Mouse (Mus musculus): ENCODE measurements around the gene Rbm5.

Rbm5 gene

DNA sequence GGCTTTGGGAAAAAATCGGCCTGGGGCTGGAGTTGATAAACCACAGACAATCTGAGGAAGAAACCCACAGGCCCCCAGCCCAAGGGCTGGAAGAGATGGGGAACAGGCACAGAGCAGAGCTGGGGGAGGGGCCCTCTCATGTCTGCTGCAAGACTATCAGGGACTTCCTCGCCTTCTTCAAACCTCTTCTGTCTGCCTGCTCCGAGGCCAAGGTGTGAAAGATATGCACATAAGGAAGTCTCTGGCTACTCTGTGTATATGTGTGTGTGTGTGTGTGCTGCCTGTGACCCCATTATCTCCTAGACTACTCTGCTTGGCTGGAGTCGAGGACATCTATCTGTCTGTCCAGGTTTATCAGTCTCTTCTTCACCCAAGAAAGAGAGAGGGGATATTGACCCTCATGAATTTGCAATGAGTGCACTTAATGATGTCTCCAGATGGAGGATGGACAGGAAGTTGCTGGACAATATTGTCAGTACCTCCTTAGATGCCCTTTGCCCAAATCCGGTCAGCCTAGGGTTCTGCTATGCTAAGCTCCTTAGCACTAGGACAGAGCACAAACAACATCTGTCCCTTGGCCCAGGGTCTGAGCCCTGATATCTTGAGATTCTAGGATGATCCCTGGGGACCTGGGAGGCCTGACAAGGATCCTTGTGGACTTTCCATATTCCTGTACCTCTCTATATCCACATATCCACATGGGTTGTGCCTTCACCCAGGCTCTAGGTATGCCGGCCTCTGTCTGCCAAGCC is 41.7 kb downstream of the Rbm5 start:
- no peak for DNase-seq

DNA sequence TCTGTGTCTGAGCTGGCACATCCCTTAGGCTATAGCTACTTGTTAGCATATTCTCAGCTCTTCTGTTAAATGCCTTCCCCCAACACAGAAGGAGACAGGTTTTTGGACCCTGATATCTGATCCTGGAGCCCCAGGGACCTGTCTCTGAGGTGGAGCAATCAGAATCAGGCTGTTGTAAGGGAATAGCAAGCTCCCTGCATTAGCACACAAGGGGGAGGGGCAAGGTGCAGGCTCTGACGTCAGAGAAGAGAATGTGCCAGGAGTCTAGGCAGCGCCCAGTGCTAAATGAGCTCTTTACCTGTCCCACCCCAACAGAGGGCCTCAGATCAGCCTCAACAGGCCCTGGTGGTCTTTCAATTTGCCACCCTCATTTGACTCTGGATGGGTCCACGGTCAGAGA is 43.8 kb downstream of the Rbm5 start:
- no peak for DNase-seq

DNA sequence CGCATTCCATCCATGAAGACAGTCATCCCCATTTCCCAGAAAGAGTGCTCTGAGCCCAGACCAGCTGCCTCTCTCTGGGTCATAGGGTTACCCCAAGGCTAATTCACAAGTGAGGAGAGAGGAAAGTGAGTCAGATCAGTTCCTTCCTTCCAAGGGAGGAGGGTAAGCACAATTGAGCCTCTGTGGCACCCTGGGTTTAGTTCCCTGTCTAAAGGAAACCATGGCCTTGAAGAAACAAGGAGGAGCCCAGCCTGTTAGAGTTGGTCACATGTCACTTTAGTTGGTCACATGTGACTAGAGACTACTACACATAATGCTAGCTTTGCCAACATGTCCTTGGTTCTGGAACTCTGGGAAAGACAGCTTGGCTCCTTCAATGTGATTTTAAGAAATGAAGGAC is 46.0 kb downstream of the Rbm5 start:
- no peak for DNase-seq

DNA sequence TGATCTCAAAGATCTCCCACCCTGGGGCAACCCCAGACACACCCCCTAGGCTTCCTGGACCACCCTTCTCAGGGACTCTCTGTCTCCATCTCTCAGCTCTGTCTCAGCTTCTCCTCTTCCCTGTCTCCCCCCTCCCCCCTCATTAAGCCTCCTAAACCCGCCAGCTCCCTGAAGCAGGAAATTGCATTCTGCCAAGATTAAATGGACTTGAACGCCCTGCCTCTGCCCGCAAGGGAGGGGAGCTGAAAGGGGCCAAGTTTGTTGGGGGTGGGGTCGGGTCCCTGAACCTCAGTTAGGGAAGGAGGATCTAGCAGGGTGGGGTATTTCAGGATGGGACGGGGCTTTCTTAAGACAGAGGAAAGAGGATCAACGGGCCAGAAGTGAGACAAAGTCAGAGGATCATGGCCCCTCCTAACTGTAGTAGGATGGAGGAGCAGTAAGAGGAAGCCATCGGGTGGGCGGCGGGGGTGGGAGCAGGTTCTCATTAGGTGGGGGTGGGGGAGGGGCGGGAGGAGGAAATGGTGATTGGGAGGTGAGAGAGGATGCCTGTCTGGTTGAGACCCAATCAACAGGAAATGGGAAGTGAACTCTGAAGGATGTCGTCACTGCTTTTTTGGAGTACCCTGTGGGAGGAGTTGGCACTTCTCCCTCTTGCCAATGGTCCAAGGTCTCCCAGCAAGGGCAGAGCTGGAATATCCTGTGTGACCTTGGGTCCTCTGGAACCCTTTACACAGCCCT is 46.8 kb downstream of the Rbm5 start:
- DNase-seq: no peak

DNA sequence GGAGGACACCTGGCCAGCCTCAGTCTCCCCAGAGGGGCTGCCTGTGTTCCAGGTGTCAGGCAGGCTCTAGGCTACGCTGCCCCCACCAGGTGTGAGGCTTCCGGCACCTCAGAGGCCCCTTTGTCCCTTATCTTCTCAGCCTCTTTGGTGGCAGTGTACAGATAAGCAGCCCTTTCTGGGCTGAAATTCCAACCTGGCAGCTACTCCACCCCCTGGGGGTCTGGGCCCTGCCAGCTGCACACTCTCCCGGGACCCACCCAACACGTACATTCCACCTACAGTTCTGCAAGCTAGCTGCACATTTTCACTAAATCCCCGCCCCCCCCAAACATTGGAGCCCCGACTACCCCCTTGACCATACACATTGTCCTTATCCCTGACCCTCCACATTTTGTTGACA is 47.5 kb downstream of the Rbm5 start:
- no peak for DNase-seq

DNA sequence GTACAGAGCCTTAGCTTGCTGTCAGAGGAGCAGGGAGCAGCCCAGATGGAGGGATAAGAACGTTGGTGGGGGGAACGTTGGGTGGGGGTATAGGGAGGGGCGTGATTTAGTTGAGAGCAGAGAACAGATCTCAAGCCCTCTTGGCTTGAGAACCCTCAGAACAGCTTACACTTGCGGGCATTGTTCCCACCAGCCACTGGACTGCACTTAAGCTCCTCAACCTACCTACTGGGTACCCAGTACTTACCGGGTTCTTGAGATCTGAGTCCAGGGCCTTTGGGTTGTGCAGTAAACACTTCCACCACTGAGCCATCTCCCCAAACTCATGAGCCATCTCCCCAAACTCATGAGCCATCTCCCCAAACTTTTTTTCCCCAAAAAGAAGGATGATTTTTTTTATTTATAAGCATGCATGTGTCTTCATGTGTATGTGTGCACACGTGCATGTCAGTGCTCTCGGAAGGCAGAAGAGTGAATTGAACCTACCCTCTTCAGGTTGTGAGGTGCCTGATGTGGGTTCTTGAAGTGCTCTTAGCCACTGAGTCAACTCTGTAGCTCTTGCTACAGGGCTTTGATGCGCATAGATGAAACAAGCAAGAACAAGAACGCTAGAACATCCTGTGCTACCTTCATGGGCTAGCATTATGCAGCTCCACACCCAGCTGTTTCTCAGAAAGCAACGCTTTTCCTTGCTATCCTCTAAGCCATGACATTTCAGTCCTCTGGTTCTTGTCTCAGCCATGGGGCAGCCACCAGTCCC is 51.8 kb downstream of the Rbm5 start:
- DNase-seq: no peak

DNA sequence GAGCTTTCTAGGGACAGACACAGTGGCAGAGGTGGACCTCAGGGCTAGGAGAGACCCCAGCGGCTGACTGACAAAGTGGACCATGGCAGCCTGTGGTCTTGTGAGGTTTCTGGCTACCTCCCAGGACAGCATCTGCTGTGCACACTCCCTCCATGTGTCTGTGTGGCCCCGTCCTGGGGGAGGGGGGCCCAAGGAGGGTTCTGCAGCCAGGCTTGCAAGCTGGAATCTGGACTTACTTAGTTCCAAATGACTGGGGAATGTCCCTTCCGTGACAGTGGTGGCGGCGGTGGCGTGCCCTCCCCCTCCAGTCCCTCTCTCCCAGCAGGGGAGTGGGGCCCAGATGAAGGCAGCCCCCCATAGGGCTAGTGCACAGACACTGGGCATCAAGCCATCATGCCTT is 53.8 kb downstream of the Rbm5 start:
- peak; percentile 35 for DNase-seq

DNA sequence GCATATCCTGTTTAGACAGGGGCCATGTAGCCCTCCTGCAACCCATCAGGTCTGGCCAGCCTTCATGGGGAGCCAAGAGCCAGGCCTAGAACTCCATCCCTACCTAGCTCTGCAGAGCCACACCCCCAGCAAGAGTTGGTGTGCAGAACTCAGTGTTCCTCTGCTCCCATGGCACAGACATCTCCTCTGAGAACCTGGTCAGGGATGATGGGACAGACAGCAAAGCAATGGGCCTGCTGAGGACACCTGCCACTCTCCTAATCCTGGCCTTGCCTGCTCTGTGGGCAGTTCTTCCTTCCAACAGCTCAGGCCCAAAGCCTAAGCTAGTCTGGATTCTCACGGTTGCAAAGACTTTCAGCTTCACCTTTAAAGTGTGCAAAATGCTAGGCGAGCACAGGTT is 55.2 kb downstream of the Rbm5 start:
- peak; percentile 71 for DNase-seq

DNA sequence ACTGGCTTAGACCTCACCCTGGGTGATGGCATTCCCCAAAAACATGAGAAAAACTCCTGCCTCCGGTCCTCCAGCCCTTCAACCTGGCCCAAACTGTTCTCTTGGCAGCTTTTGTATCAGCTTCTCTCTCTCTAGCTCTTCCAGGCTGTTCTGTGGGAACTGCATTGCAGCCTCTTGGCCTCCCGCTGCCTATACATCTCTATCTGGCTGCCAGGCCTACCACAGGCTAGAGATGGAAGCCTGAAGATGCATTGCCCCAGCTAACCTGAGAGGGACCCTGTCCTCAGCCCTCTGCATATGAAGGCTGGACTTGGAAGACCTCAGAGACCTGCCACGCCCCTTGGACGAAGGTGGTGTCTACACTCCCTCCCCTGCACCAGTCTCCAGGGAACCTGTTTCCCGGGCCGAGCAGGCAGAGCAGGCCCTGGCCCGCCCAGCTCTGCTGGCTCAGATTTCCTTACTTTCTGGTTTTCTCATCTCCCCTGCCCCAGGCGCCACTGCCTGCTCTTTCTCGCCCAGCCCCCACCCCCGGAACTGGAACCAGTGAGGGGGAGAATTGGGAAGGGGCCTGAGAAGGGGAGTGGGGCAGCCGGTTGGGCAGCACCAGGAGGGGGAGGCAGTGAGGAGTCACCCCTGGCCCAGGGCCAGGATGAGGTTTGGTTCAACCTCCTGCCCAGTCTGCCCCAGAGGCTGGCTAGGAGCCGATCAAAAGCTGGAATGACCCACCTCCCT is 56.4 kb downstream of the Rbm5 start:
- DNase-seq: peak; percentile 76

DNA sequence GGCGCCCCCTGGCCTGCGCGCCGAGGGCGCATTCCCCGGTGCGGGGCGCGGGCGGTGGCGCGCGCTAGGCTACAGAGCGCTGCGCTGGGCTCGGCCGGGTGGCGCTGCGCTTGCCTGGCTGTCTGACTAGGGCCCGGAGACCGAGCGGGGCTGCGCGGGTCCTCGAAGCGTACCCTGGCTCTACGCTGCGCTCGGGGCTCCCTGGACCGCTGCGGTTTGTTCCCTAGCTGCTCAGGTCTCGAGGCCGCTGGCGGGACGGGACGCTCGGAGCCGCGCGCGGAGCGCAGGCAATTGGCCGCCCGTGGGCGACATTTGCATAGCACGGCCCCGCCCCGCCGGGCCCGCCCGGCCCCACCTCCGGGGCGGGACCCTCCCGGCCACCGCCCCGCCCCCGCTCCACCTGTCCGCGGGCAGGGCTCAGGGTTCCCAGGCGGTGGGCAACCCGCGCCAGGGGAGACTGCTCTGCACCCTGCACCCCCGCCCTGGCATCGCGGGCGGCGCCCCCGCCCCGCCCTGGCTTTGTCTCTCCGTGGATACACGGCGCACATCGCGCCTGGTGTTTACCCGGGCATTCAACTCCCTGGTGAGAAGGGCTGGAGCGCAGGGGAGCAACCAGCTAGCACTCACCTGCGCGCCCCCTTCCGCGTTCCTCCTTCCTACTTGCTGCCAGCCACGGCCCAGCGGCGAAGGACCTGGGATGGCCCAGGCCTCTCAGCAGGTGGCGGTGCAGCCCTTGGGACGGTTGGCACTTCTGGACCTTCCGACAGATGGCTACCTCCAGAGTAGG is 60.9 kb downstream of the Rbm5 start, which contains the start of gene Sema3f:
Sema3f (minus strand) TSS at position 779 of the 787 bp plus-strand sequence.
- peak; percentile 88 for DNase-seq

DNA sequence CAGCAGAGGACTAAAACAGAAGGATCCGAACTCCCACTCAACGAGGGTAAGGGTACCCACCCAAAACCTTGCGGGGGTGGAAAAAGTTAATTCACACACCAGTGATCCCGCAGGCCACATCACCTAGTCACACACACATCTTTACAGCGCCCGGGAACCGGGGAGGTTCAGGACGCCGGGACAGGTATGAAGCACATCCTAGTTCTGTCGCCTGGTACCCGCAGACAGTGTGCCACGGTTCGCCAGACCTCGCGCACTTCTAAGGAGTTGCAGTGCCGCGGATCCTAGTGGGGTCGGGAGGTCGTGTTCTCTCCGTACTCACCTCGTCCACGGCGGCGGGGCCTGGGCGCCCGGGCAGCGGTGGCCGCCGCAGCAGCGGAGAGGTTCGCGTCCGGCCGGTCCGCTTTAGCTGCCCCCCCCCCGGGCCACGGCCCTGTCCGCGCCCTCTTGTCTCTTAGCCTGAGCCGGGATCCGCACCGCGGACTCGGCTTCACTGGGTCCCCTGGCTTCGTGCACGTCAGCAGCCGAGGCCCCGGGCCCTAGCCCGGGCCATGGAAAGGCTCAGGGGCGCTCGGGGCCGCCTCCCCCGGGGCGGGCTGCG is 61.6 kb downstream of the Rbm5 start:
- DNase-seq: peak; percentile 39

DNA sequence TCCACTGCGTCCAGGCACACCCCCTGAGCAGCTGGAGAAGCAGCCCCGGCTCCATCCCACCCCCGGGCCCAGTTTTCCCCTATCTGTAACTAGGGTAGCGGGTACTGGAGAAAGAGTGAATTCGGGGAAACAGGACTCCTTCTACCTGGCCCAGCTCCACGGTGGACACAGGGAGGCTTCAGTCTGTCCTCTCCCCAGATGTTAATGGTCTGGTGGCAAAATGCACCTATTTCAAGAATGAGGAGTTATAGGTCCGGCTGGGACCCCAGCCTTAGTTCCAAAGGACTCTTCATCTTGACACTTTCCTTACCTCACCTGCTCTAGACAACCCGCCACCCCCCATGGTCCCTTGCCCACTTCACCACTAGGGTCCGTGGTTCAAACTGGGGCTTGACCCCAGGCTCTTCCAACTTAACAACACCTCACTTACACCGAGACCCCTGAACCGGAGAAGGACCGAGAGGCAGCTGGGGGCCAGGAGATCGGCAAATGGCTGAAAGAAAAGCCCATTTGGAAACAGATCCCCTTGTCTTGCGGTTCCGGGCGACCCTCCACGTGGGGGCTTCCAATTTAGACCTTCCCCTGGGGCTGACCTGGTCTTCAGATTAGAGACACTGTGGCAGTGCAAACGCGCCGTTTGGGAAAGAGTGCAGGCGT is 62.2 kb downstream of the Rbm5 start:
- peak; percentile 52 for DNase-seq

DNA sequence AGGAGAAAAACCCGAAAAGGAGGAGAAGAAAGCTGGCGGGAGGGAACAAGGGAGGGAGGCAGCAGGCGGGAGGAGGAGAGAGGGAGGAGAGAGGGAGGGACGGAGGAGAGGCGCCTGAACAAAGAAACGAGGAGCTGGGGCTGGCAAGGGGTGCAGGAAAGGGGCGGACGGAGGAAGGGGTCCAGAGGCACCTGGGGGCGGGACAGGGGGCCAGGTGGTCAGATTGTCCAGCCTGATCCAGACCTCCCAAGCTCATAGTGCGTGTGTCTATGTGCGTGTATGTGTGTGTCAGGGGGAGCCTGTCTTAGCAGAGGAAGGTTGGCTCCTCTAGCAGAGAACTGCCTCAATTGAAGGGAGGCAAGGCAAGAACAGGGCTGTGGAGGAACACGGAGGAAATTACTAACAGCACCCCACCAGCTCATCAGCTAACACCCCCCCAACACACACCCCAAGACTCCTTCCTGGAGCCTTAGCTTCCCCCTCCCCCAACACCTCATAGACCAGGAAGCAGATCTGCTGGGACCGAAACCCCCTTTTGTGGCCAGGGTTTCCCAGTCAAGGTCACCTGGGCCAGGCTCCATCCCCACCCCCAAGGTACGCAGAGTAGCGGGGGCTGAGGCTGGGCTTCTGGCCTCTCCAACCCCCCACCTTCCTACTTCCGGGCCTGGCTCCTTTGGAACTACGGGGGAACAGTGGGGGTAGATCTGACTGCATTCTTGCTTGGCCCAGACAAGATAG is 62.9 kb downstream of the Rbm5 start:
- DNase-seq: peak; percentile 54

DNA sequence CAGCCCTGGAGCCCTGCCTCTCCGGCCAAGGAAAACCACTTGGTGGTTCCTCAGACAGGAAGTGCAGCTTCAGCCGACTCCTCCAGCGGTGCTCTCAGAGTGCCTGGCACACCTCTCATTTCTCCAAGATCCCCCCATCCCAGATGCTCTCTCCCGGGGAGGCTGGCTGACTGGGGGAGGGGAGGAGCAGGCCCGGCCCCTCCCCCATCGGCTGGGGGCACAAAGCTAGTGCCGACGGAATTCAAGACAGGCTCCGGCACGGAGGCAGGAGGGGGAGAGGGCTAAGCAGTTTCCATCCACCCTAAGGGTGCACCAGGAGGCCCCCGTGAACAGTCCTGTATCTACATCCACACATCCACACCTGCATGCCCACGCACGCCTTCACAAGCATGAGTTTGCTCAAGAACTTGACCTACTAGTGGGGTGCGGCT is 64.0 kb downstream of the Rbm5 start:
- DNase-seq: no peak

DNA sequence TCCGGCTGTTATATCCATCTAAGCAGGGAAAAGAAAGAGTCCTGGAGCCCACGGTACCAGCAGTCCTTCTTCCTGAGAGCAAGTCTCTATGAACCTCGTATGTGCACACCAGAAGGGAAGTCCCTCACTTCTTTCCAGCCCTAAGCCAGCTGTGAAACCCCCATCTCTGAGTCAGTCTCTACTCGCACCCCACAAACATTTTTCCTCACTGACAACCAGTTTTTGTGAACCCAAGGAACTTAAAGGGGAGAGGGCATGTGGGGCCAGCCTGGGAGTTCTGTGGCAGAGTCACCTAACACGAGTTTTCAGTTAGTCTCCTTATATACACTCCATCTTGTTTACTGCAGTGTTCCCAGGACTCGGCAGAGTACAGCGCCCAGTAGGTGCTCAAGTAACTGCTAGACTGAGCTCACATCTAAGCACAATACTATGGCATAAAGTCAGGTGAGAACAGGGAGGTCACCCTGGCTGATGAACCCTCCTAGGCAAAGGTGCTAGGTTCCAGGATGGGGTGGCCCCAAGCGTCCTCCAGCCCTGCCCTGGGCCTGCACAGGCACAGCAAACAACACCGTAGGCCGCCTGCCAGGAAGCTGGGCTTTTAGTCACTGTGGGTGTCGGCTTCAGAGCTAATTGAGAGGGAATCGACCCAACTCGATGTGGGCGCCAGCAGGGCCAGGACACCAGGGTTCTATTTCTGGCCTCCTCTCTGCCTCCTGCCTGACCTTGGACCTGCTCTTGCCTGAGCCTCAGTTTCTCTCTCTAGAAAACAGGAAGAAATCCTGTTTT is 67.3 kb downstream of the Rbm5 start:
- peak; percentile 56 for DNase-seq

DNA sequence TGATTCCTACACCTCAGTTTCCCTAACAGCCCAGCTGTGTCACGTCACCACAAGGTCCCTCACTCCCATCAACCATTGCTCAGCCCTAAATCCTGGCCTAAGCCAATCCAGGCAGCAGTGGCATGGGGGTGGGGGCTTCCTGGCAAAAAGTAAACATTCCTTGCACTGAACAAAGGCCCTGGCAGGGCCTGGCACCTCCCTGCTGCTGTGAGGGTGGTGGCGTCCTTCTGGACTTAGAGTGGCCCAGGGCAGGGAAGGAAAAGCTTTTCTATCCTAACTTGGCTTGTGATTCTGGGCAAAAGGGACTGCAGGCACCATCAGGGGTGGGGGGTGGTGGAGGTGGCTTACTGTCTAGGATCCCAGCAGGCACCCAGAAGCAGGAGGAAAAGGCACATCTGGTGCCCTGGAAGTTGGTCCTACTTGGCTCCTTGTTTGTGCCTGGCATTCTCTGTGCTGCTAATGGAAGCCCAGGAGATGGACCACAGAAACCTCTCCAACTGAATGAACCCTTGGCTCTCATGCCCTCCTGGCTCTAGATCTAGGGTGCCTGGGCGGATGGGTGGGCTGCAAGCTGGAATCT is 68.1 kb downstream of the Rbm5 start:
- DNase-seq: no peak

DNA sequence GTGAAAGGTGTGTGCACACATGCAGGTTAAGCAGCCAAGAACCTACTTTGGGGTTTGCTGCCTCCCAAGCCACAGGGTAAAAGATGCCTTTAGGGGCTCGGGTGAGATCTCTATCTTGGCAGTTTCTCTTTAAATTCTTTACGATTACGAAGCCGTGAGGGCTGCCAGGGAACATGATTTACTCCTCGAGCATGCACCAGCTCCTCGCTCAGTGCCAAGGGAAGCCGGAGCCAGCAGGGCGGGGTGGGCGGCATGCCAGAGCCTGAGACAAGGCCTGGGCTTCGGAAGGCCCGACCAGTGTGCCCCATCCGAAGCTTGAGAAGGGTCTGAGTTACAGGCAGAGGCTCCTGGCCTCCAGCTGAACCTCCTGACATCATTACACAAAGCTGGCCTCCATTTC is 69.2 kb downstream of the Rbm5 start:
- DNase-seq: peak; percentile 88

DNA sequence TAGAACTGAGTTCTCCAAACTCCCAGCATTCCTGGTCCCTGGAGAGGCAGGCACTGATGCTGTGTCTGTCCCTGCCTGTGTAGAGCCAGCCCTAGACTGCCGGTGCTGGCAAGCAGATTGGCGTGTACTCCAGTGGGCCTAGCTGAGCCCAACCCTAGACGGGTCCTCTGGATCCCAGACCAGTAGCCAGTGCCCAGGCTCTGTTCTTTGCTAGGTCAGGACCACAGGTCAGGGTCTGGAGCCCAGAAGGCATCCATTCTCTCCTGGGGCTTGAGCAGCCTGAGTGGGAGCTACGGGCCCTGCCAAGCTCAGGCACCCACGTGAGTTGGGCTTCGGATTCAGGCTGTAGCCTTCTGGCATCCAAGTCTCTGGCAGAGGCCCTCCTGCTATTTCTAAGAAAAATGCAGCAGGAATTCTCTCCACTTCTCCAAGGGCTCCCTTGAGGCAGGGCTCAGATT is 70.7 kb downstream of the Rbm5 start:
- no peak for DNase-seq

DNA sequence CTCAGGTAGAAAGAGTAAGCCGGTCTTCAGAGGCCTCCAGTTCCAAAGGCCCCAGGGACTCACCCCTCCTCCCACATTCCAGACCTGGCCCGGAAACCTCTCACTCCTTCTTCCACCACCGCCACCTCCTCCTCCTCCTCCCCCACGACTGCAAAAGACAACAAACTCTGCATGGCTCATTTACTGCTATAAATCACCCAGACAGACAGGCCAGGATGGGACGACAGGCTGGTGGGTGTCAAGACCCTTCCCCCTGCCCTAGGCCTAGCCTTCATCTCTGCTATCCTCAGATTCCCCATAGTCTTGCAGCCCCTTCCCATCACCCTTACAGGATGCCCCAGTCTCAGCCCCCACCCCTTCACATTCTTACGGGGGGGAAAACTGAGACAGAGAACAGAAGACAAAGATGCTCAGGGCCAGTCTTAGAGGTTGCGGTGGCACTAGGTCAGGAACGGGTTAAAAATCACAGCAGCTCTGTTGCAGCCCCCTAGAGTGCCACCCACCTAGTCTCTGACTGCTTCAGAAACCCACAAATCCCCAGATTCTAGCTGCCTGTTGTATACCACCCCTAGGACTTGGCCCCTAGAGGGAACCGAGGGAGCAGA is 71.3 kb downstream of the Rbm5 start:
- no peak for DNase-seq

Data from cerebellum, adult 11-12 months (tissue).